Mouse (Mus musculus) midbrain, embryonic 15.5 days (tissue): ENCODE data around the gene Adra1d. TPM values are rescaled to one million over a fixed set of nuclear protein-coding genes. Genes with fewer than 3 reads are reported as not detected.

ENCODE experiments used
- ATAC-seq: fragments of 200-750 bp; cut with Nextera tagmentation; replicated peaks from 2 replicates; pipeline ENCODE4 v1.8.0; 2017; ENCODE audit warnings: moderate TSS enrichment
- H3K27ac ChIP-seq: fragments of 300-500 bp; sonication (generic); 2 replicates; pipeline ENCODE4 v1.5.1; 2015; ENCODE audit warnings: mild to moderate bottlenecking, inconsistent platforms
- H3K27me3 ChIP-seq: fragments of 300-500 bp; sonication (generic); replicated peaks from 2 replicates; pipeline ENCODE4 v1.6.1; 2015; ENCODE audit warnings: inconsistent platforms
- H3K36me3 ChIP-seq: fragments of 300-500 bp; sonication (generic); replicated peaks from 2 replicates; pipeline ENCODE4 v1.6.1; 2015; ENCODE audit warnings: inconsistent platforms
- H3K4me1 ChIP-seq: fragments of 300-500 bp; sonication (generic); 2 replicates; pipeline ENCODE4 v1.6.1; 2015; ENCODE audit warnings: inconsistent platforms
- H3K4me2 ChIP-seq: fragments of 300-500 bp; sonication (generic); 2 replicates; pipeline ENCODE4 v1.6.1; 2015; ENCODE audit warnings: inconsistent platforms, mild to moderate bottlenecking, moderate library complexity
- H3K4me3 ChIP-seq: fragments of 300-500 bp; sonication (generic); 2 replicates; pipeline ENCODE4 v1.5.1; 2015; ENCODE audit warnings: mild to moderate bottlenecking, inconsistent platforms
- H3K9ac ChIP-seq: fragments of 300-500 bp; sonication (generic); 2 replicates; pipeline ENCODE4 v1.6.1; 2015; ENCODE audit warnings: mild to moderate bottlenecking, inconsistent platforms
- H3K9me3 ChIP-seq: fragments of 300-500 bp; sonication (generic); 2 replicates; pipeline ENCODE4 v1.6.1; 2016; ENCODE audit warnings: inconsistent platforms
- WGBS: fragments of 180-500 bp; shearing (Covaris S2); methylation state at CpG from one replicate; pipeline ENCODE4 v1.1.7; 2015; ENCODE audit warnings: mixed read lengths; 5-methylcytosine and 5-hydroxymethylcytosine counted together
- polyA plus RNA-seq: library from polyadenylated mRNA; unstranded; fragments of >200 nt; fragmentation: Nextera tagmentation; extraction: Ambion mirVana; gene quantifications from 2 replicates; pipeline ENCODE4 v1.2.1, GENCODE M21; 2015

Gene Adra1d
- polyA plus RNA-seq, 1 experiment from 2014 or later = 0.19 TPM

GRCm38 (mm10) chr2:131550906-131551305 lies 11.2 kb downstream of the Adra1d start:
- Histone ChIP-seq H3K36me3 (no peaks in the 10 kb centered on the region), H3K4me1 (peaks cover 13% of the 10 kb centered on the region), H3K27ac (no peak overlapping the region), H3K4me3 (no peak overlapping the region), H3K4me2 (no peak overlapping the region), H3K27me3 (peaks cover 28% of the 10 kb centered on the region), H3K9ac (no peak overlapping the region), H3K9me3 (no peaks in the 10 kb centered on the region)
- no peak for ATAC-seq
- WGBS = 53% methylated on average over 2 of the region's 2 CpGs

- ATAC-seq = no peak
- Histone ChIP-seq H3K4me3 (no peak overlapping the region), H3K4me2 (no peak overlapping the region), H3K27me3 (peaks cover 32% of the 10 kb centered on the region), H3K9ac (no peak overlapping the region), H3K9me3 (no peaks in the 10 kb centered on the region), H3K4me1 (peaks cover 17% of the 10 kb centered on the region), H3K36me3 (no peaks in the 10 kb centered on the region), H3K27ac (no peak overlapping the region)
- 72% methylated on average over 2 of the region's 2 CpGs for WGBS
Measured at GRCm38 (mm10) chr2:131550474-131550873, 11.6 kb downstream of the Adra1d start.

GRCm38 (mm10) chr2:131549090-131549489 lies 13.0 kb downstream of the Adra1d start:
- WGBS = 91% methylated on average over 5 of the region's 5 CpGs

GRCm38 (mm10) chr2:131548330-131548729 lies 13.8 kb downstream of the Adra1d start:
- peaks cover 18% of the 10 kb centered on the region for H3K4me1 ChIP-seq
- no peak overlapping the region for H3K27ac ChIP-seq
- H3K4me2 ChIP-seq = no peak overlapping the region
- no peaks in the 10 kb centered on the region for H3K9me3 ChIP-seq
- no peak for ATAC-seq
- H3K36me3 ChIP-seq = no peaks in the 10 kb centered on the region
- no peak overlapping the region for H3K4me3 ChIP-seq
- peaks cover 34% of the 10 kb centered on the region for H3K27me3 ChIP-seq
- WGBS = 82% methylated on average over 2 of the region's 2 CpGs
- no peak overlapping the region for H3K9ac ChIP-seq

More at GRCm38 (mm10) chr2:131549090-131549489, 13.0 kb downstream of the Adra1d start:
- H3K4me3 ChIP-seq = no peak overlapping the region
- no peak for ATAC-seq
- no peaks in the 10 kb centered on the region for H3K36me3 ChIP-seq
- no peak overlapping the region for H3K9ac ChIP-seq
- H3K27ac ChIP-seq = no peak overlapping the region
- no peak overlapping the region for H3K4me2 ChIP-seq
- H3K27me3 ChIP-seq = peaks cover 34% of the 10 kb centered on the region
- H3K9me3 ChIP-seq = no peaks in the 10 kb centered on the region
- peaks cover 18% of the 10 kb centered on the region for H3K4me1 ChIP-seq

DNA sequence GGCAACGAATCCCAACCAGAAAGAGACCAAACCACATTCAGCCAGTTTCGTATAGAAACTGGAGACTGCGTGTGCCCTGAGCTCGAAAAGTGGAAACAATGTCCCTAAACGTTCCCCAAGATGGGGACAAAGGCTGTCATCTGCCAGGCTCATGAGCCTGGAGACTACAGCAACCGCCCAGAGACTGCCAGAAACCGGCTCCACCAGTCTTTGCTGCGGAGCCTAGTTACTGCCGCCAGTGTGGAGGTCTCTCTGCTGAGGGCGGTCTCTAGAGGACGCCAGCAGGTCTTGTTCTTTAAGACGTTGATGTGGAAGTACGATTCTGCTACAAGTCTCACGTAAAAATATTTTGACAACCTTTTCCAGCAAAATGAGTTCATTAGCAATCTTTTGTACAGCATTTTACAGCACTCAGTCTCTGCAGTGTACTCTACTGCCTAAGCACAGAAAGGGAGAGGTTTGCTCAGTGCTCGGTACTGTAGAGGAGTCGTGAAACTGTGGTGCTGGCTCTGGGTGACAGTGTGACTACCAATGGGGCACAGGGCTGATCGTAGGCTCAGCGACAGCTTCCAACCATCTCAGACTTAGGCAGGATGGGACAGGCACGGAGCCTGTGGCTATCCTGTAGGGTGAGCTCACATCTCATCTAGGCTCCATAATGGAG lies 15.2 kb downstream of the Adra1d start:
- H3K27me3 ChIP-seq = peaks cover 34% of the 10 kb centered on the region
- peaks cover 18% of the 10 kb centered on the region for H3K4me1 ChIP-seq
- H3K4me3 ChIP-seq = peak overlapping the region; percentile 41
- no peak for ATAC-seq
- H3K27ac ChIP-seq = no peak overlapping the region
- no peak overlapping the region for H3K9ac ChIP-seq
- H3K36me3 ChIP-seq = no peaks in the 10 kb centered on the region
- H3K9me3 ChIP-seq = no peaks in the 10 kb centered on the region
- H3K4me2 ChIP-seq = peak overlapping the region; percentile 78
- 12% methylated on average over 19 of the region's 19 CpGs for WGBS

GRCm38 (mm10) chr2:131546308-131546700 lies 15.8 kb downstream of the Adra1d start:
- no peak for ATAC-seq
- H3K4me3 ChIP-seq = peak overlapping the region; percentile 41
- peaks cover 18% of the 10 kb centered on the region for H3K4me1 ChIP-seq

GRCm38 (mm10) chr2:131545386-131546307 lies 16.4 kb downstream of the Adra1d start:
- peak overlapping the region; percentile 34; the same call in 1 of the 2 replicates for H3K9ac ChIP-seq
- H3K27me3 ChIP-seq = peaks cover 34% of the 10 kb centered on the region
- 2% methylated on average over 45 of the region's 45 CpGs for WGBS
- no peaks in the 10 kb centered on the region for H3K36me3 ChIP-seq
- peak; percentile 61 for ATAC-seq
- H3K9me3 ChIP-seq = no peaks in the 10 kb centered on the region
- H3K4me3 ChIP-seq = peak overlapping the region; percentile 41
- peaks cover 18% of the 10 kb centered on the region for H3K4me1 ChIP-seq
- H3K27ac ChIP-seq = no peak overlapping the region
- peak overlapping the region; percentile 78 for H3K4me2 ChIP-seq

More at GRCm38 (mm10) chr2:131546308-131546700, 15.8 kb downstream of the Adra1d start:
- H3K4me2 ChIP-seq = peak overlapping the region; percentile 78
- no peaks in the 10 kb centered on the region for H3K9me3 ChIP-seq
- peaks cover 34% of the 10 kb centered on the region for H3K27me3 ChIP-seq
- H3K27ac ChIP-seq = no peak overlapping the region
- H3K9ac ChIP-seq = peak overlapping the region; percentile 34; the same call in 1 of the 2 replicates
- H3K36me3 ChIP-seq = no peaks in the 10 kb centered on the region
- WGBS = 4% methylated on average over 27 of the region's 27 CpGs

GRCm38 (mm10) chr2:131542531-131542930 lies 19.6 kb downstream of the Adra1d start:
- H3K36me3 ChIP-seq = no peaks in the 10 kb centered on the region
- ATAC-seq = no peak
- H3K9me3 ChIP-seq = no peaks in the 10 kb centered on the region
- peaks cover 22% of the 10 kb centered on the region for H3K27me3 ChIP-seq
- H3K4me2 ChIP-seq = no peak overlapping the region
- H3K4me1 ChIP-seq = peaks cover 18% of the 10 kb centered on the region
- 24% methylated on average over 6 of the region's 6 CpGs for whole genome bisulfite sequencing
- H3K4me3 ChIP-seq = no peak overlapping the region
- no peak overlapping the region for H3K9ac ChIP-seq
- no peak overlapping the region for H3K27ac ChIP-seq

- Histone ChIP-seq H3K36me3 (no peaks in the 10 kb centered on the region), H3K4me2 (no peak overlapping the region), H3K9me3 (no peaks in the 10 kb centered on the region), H3K4me1 (peaks cover 13% of the 10 kb centered on the region), H3K9ac (no peak overlapping the region), H3K27ac (no peak overlapping the region), H3K4me3 (no peak overlapping the region), H3K27me3 (peaks cover 14% of the 10 kb centered on the region)
- 74% methylated on average over 4 of the region's 4 CpGs for WGBS
- no peak for ATAC-seq
Measured at GRCm38 (mm10) chr2:131541686-131542085, 20.4 kb downstream of the Adra1d start.

DNA sequence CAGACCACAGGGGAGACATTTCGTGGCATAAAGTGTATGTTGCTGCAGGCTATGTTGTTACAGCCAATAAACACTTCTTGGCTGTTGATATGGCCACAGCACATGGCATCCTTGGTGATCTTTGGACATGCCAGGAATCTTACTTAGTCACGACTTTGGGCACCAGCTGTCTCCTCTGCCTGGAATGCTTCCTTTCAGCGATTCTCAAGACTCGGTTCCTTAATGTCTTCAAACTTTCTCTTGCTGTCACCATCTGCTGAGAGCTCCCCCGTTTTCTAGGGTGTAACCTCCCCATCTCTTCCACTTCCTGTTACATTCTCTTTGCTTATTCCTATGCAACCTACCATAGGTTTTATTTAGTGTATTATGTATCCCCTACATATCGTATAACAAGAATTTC lies 22.3 kb downstream of the Adra1d start:
- no peak overlapping the region for H3K9ac ChIP-seq
- 85% methylated on average over 6 of the region's 6 CpGs for WGBS
- no peak for ATAC-seq
- H3K4me2 ChIP-seq = no peak overlapping the region
- H3K27ac ChIP-seq = no peak overlapping the region
- H3K4me3 ChIP-seq = no peak overlapping the region
- H3K9me3 ChIP-seq = no peaks in the 10 kb centered on the region
- no peaks in the 10 kb centered on the region for H3K36me3 ChIP-seq
- no peaks in the 10 kb centered on the region for H3K27me3 ChIP-seq
- H3K4me1 ChIP-seq = no peaks in the 10 kb centered on the region

DNA sequence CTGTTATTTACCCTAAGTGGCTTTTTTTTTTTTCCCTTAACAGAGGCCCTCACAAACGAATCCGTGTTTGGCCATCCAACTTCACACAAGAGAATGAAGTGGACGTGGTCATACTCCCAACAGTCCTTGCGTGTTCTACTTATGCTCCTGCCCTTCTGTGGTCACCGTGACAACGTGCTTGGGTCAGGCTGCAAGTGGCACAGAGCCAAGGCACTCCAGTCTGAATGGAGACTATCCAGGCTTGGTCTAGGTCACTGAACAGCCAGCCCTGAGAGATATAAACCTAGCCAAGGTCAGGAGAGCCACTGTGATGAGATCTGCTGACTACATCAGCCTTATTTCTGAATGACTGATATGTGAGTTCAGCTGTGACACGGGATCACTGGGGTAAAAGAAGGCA lies 23.7 kb downstream of the Adra1d start:
- Histone ChIP-seq H3K36me3 (no peaks in the 10 kb centered on the region), H3K9ac (no peak overlapping the region), H3K9me3 (no peaks in the 10 kb centered on the region), H3K4me2 (no peak overlapping the region), H3K4me3 (no peak overlapping the region), H3K27me3 (no peaks in the 10 kb centered on the region), H3K27ac (no peak overlapping the region), H3K4me1 (no peaks in the 10 kb centered on the region)
- WGBS = 67% methylated on average over 7 of the region's 7 CpGs
- ATAC-seq = no peak

DNA sequence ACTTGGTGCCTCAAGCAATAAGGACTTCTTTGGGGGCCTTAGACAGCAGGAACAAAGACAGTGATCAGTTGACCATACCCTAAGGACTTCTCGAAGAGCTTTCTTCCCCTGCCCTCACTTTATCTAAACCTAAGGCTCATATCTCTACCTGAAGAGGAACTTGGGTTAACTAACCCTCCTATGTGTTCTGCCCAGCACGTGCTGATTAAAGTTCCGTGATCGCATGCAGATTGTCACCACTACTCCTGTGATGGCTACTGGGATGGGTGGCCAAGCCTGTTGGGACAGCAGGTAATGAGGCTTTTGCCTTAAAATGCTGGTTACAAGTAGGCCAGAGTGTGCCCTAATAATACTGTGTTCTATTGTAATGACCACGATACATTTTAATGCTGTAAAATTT lies 26.9 kb downstream of the Adra1d start:
- 91% methylated on average over 5 of the region's 5 CpGs for WGBS

More for the DNA sequence above, 26.9 kb downstream of the Adra1d start:
- Histone ChIP-seq H3K4me3 (no peak overlapping the region), H3K4me2 (no peak overlapping the region), H3K9me3 (no peaks in the 10 kb centered on the region), H3K9ac (no peak overlapping the region), H3K4me1 (no peaks in the 10 kb centered on the region), H3K27me3 (no peaks in the 10 kb centered on the region), H3K36me3 (no peaks in the 10 kb centered on the region), H3K27ac (no peak overlapping the region)
- ATAC-seq = no peak
